Mouse (Mus musculus) right cerebral cortex, postnatal 36 days (tissue): Measurements from ENCODE around the gene Osbp2.

Experiments used
- DNase-seq, 2 experiments: peaks; one replicate each; pipeline ENCODE4 v3.0.0; 2022; ENCODE audit warnings: low spot score in 2 of 2, mixed read lengths in 1 of 2

The Osbp2 gene

DNA sequence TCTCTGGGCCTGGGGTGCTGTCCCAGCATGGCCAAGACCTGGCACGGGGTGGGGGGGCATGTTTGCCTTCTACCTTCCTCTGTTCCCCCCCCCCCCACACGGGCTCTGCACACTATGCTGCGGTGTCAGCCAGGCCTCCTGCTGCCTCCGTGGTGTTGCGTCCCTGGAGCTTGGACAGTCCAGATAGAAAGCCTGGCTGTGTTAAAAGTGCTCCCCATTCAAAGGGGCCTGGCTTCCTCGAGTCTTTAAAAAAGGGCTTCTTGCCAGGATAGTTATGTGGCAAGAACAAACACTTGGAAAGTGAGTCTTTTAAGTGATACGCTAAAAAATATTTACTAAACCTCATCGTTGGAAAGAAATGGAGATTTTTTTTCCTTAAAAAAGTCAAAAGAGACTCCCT lies 159.3 kb downstream of the Osbp2 start:
- no peak for DNase-seq

DNA sequence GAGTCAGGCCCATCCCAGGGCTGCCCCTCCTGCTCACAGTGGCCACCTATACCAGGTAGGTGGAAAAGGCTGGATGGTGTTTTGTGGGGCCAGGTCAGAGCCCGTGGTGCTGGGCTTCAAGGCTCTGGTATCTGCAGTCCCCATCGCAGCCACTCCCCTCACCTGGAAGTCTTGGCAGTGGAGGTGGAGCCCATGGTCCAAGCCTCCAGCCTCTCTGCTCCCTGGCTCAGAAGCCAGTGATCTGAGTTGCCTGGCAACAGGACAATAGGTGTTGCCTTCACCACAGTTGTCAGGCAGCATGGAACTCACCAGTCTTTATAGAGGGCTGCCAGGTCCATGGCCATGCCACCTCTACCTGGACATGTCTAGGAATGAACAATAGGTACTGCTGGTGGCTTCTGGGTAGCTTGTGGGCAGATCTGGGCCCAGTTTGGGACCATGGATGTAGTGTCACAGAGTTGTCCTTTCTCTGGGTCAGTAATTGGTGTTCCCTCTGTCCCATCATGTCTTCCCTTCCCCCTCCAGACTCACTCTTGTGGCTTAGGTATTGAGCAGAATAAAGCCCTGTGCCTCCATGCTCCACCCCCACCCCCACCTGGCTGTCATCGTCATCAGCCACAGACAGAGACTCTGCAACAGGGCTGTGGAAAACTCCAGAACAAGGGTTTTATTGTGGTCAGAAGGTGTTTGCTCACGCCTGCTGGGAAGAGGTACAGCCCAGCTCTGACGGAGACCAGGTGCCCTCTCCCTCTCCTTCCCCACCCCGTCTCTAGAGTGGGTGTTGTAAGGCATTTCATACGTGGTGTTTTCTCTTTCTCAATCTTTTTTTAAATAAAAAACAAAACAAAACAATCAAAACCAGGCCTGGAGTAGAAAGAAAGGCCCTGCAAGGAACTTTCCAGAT lies 160.4 kb downstream of the Osbp2 start:
- DNase-seq, result no peak

DNA sequence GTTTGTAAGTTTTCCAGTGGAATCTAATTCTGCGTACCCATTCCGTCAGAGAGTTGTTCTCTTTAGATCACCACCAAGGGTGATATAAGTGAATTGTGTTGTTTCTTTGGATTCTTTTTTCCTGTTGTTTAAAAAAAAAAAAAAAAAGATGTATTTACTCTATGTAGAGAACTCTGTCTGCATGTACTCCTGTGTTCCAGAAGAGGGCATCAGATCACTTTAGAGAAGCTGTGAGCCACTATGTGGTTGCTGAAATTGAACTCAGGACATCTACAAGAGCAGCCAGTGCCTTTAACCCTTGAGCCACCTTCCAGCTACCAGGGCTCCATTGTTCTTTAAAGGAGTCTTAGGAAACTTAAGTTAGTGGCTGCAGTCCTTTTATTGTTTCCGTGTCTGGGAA lies 166.3 kb downstream of the Osbp2 start:
- no peak for DNase-seq

DNA sequence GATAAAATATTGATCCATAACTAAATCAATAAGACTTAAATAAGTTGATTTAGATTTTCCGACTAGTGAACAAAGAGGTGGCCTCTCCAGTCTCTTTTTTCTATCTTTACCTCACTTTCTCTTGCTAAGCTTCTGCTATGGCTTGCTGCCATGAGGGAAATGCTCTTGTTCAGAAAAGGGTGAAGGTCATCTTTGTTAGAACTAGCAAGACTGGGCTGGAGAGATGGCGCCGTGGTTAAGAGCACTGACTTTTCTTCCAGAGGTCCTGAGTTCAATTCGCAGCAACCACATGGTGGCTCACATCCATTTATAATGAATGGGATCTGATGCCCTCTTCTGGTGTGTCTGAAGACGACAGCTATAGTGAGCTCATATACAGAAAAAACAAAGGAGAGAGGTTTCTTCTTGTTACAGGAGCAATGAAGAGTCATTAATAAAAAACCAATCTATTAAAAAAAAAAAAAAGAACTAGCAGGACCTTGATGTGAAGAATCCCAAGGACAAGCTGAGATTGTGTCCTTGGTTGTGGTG lies 167.6 kb downstream of the Osbp2 start:
- no peak for DNase-seq

DNA sequence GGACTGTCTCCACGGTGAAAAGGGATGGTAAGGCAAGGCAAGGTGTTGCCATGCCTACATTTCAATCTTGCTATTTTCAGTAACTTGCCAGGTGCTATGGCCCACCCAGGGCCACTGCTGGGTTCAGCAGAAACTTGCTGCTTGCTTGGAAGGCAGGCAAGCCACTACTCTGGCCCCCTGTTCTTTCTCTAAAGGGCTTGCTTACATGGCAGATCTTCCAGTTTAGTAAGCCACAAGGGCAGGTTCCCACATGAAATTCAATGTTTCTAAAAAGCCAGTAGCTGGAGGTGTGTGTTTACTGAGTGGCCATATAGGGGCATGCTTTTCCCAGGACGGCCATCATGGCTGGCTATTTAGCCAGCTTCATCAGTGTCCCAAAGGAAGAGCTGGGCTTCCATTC lies 172.0 kb downstream of the Osbp2 start:
- DNase-seq, result no peak

DNA sequence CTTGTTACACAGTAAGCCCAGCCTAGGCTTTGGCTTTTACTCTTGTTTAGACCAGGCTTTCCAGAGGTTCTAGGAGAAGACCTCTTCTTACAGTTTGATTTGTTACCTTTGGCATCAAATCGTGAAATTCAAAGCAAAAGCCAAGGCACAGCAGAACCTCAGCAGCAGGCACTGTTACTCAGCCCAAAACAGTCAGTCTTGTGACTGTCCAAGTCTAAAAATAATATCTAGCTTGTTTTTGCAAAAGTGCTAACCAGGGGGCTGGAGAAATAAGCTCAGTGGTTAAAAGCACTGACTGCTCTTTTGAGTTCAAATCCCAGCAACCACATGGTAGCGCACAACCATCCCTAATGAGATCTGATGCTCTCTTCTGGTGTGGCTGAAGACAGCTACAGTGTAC lies 176.8 kb downstream of the Osbp2 start:
- DNase-seq, result no peak

DNA sequence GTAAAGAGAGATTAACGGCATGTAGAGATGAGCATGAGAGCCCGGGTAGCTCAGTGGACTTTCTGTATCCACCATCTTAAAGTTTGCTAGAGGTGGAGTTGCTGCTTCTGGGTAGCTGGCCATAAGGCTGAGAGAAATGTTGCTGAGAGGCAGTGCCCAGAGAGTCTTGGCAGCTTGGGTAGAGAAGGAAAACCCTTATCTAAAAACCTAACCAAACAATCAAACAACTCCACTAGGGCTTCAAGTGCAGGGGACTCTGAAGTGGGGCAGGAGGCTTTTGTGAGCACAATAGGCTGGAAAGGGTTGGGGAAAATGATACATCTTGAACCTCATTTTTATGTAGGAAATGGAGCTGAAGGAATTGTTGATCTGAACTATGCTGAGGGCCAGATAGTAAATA lies 177.4 kb downstream of the Osbp2 start:
- DNase-seq, result no peak

DNA sequence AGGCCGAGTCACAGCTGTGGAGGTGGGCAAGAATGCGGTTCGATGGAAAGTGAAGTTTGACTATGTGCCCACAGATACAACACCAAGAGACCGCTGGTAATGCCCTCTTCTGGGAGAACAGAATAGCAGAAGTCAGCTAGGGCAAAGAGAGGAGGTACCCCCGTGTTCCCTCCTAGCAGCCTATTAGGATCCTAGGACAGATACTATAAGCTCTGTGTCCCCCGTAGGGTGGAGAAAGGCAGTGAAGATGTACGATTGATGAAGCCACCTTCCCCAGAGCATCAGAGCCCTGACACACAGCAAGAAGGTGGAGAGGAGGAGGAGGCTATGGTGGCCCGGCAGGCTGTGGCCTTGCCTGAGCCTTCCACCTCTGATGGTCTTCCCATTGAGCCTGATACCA lies 178.3 kb downstream of the Osbp2 start:
- no peak for DNase-seq

DNA sequence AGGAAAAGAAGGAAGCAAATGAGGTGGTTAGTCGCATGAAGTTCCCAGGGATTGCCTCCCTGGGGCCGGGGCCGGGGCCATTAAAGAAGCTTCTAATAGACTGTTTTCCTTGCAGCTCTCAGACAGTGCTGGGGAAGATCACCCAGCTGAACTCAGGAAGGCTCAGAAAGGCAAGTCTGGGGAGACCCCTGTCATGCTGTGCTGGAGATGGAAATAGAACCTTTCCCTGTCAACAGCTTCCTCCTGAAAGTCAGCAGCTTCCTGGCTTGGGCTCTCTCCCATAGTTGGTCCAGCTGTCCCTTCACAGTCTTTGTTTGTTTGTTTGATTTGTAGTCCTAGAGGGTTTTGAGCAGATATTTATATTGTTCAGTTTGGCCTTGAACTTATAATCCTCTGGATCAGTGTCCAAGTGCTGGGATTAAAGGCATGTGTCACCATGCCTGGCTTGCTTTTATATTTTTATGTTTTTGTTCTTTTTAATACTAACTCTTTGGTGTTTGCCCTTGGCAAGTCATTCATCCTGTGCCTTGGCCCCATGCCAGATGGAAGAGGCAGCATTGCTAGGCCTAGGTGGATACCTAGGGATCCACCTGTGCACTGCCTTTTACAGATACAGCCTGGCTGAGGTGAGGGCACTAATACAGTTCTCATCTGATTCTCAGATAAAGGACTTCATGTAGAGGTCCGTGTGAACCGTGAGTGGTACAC lies 178.8 kb downstream of the Osbp2 start:
- no peak for DNase-seq

DNA sequence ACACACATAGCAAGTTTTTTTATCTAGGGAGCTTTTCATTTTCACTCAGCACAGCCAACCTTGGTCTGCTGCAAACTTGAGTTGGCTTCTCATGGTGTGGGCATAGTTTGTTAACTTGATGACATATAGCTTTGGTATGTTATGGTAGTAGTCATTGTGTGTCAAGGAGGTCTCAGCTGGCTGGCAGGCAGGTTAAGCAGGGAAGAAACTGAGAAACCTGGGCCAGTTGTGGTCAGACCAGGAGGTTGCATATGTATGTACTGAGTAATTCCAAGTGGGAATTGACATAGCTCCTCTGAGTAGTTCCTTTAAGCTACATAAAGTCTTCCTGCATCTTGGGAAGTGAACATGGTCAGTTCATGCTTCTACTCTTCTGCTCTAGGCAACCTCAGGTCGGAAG lies 179.5 kb downstream of the Osbp2 start:
- no peak for DNase-seq

DNA sequence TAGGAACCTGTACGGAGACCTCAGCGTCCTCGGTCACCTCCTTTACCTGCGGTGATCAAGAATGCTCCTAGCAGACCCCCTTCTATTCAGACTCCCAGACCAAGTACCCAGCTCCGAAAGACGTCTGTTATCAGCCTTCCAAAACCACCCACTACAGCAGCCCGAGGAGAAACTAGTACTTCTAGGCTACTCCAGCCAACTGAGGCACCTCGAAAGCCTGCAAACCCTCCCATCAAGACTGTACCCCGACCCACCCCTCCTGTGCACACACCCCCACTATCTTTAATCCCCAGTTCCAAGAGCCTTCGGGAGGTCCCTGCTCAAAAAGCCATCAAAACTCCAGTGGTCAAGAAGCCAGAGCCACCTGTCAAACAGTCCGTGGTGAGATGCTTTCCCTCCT lies 180.0 kb downstream of the Osbp2 start:
- no peak for DNase-seq

DNA sequence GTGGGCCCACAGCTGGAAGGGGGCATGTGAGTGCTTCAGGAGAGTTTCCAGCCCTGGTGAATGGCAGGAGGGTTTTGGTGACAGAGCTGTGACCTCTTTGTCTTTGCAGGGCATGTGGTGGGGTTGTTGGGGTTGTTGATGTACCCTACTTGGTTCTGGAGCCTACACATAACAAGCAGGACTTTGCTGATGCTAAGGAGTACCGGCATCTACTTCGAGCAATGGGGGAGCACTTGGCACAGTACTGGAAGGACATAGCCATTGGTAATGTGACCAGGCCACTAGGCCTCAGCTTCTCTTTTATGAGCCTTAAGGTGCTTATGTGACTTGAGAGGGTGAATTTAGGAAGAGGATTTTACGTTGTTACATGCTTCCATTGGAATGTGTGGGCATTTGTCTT lies 183.9 kb downstream of the Osbp2 start:
- DNase-seq, result no peak

DNA sequence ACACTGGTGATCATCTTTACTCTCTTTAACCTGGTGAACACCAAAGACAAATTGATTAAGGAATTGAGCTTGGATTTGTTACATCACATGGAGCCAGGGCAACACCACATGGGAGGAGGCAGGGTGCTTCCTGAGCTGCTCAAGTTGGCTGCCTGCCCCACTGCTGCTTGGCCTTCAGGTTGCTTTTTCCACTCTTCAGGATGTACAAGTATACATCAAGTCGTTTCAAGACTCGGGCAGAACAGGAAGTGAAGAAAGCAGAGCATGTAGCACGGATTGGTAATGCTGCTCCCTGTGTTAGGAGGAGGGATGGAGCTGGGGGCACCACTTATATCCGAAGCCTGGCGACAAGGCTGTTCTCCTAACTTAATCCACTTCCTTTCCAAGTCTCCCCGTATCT lies 186.5 kb downstream of the Osbp2 start:
- DNase-seq, result no peak

DNA sequence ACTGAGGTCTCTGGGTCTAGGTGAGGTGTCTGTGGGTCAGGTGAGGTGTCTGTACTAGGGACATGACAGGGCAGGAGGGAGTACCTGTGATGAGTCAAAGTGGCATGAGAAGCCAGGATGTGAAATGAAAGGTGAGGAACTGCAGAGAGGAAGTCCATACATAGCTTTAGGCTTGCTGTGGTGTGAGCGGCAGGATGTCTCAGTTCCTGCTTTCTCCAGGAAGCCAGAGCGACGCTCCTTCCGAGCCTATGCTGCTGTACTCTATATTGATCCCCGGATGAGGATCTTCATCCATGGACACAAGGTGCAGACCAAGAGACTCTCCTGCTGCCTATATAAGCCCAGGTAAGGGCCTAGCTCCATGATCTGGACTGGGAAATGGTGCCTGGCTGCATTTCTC lies 187.3 kb downstream of the Osbp2 start:
- DNase-seq, result no peak

DNA sequence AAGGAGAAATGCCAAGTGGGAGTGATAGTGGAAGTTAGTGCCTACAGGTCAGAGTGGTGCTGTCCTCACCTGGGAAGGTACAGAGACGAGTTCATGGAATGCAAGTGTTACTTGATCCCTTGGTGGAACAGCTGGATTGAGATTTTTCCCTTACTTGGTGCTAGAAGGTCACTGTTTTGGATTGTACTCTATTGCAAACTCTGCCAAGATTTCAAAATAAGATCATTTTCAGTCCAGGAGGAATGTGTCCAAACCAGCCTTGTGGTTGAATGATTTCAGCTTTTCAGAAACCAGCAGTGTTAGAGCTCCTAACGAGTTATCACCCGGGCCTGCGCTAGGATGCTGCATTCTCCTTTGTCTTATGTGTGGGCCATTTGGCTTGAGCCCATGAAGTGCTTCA lies 189.2 kb downstream of the Osbp2 start:
- no peak for DNase-seq

DNA sequence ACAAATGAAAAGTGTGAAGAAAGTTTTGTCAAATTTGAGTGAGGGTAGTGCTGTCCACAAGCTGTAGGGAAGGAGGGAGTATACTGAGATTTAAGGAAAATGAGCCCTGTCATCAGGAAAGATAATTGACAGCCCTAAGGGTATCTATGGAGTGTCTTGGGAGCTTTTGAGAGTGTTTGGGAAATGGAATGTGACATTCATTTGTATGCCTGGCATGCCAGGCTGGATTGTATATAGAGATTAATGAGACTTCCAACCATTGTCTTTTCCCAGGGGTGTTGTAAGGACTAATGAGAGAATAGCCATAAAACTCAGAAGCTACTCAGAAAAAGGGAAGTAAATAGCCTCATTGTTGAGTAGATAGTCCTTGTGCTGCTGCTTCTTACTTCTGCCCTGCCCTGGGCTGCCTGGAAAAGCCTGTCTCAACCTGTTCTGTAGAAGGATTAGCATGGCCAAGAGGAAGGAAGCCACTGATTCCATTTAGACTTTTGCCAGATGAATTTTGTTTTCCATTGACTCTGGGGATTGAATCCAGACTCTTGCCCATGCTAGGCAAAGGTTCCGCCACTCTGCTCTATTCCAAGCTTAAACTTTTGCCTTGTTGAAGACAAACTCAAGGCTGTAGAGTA lies 192.6 kb downstream of the Osbp2 start:
- no peak for DNase-seq

DNA sequence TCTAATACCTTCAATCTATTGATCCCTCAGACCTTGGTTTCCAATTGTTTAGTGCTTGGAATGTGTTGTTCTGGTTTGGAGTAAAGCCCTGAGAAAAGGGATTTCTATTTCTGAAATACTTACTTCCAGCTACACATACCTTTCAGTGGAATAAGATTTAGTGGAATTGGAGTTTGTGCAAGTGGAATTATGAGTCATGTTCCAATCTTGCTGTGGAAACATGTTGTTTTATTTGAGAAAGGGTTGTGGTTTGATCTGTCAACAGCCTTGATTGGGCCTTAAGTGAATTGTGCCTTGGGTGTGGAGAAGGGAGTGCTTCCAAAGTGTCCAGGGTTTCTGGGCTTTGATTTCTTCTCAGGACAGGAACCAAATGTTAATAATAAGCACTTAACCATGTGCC lies 193.9 kb downstream of the Osbp2 start:
- no peak for DNase-seq

DNA sequence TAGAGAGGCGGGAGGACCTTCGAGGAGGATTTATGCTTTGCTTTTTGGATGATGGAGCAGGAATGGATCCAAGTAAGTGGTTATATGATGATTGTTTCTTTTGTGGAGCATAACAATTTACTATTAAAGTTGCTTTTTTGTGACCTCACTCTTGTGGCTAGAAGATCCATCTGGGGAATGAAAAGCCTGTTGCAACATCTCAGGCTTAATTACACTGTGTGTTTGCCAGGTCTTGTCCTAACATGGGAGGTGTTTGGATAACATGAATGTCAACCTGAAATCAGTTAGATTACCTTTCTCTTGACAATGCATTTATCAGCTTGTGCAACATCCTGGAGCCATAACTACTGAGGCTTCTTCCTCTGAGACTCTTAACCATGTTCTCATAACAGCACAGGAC lies 194.9 kb downstream of the Osbp2 start:
- no peak for DNase-seq

DNA sequence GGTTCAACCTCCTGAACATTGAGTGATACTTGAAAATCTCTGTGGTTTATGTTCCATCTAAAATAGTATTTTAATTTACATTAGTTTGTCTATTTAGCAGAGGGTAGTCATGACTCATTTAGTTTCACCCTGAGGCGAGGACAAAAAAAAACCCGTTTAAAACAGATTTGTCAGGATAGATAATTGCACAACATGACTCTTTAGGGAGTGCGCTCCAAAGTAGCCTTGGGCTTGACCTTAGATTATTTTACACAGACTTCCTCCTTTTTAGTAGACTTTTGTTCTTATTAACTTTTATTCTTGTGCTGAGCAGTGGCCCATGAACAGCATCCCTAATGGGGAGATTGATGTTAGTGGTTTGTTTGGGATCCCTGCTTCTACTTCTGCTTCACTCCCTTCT lies 196.2 kb downstream of the Osbp2 start:
- no peak for DNase-seq

DNA sequence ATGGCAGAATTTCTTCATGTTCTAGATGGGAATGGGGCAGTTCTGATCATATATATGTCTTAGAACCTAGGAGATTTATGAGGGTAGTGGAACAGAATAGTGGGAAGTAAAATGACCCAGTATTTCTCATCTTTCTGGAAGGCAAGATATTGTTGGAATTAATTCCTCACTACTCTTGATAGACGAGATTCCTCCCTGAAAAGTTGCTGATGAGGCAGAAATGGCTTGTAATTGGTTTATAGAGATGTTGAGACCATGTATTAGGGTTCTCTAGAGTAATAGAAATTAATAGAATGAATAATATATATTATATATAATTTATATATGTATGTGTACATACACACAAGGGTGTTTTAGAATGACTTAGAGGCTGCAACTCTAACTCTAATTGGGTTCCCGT lies 201.7 kb downstream of the Osbp2 start:
- DNase-seq, result no peak
